Mouse (Mus musculus): ENCODE results near the gene Islr. TPM values are rescaled to one million over a fixed set of nuclear protein-coding genes. Genes with fewer than 3 reads are reported as not detected.

The Islr gene
- polyA plus RNA-seq, 1 experiment from 2014 or later, result 128 TPM

GRCm38 (mm10) chr9:58225915-58226913 is 22.1 kb upstream of the Islr start:
- H3K4me1 ChIP-seq (ENCODE audit: control insufficient read depth, insufficient read depth, low read length), result no peaks in the 10 kb centered on the region
- H3K36me3 ChIP-seq (ENCODE audit: control insufficient read depth, insufficient read depth, low read length), result peaks cover 22% of the 10 kb centered on the region; the same call in 1 of the 2 replicates
- no peak overlapping the region for H3K9ac ChIP-seq (ENCODE audit: low read length)
- no peaks in the 10 kb centered on the region for H3K27me3 ChIP-seq (ENCODE audit: control insufficient read depth, insufficient read depth, low read length)
- peak overlapping the region; percentile 54; the same call in 1 of the 2 replicates for H3K27ac ChIP-seq (ENCODE audit: low read length)
- H3K4me3 ChIP-seq (replicated peaks; ENCODE audit: low read length), result no peak overlapping the region
- 63% methylated on average over 9 of the region's 9 CpGs for WGBS
- ATAC-seq (ENCODE audit: insufficient read depth, low FRiP score), result 0 out of 2 replicates have a peak, but pooled peaks have one; percentile 14
- H3K9me3 ChIP-seq (replicated peaks; ENCODE audit: control insufficient read depth, low read length), result no peaks in the 10 kb centered on the region
- no peak overlapping the region for H3K4me2 ChIP-seq (ENCODE audit: low read depth, low read length)

- H3K4me2 ChIP-seq (ENCODE audit: low read depth, low read length), result no peak overlapping the region
- WGBS, result 91% methylated on average over 2 of the region's 2 CpGs
- H3K4me1 ChIP-seq (ENCODE audit: control insufficient read depth, insufficient read depth, low read length), result no peaks in the 10 kb centered on the region
- H3K27ac ChIP-seq (ENCODE audit: low read length), result no peak overlapping the region
- H3K4me3 ChIP-seq (replicated peaks; ENCODE audit: low read length), result no peak overlapping the region
- no peaks in the 10 kb centered on the region for H3K9me3 ChIP-seq (replicated peaks; ENCODE audit: control insufficient read depth, low read length)
- H3K9ac ChIP-seq (ENCODE audit: low read length), result no peak overlapping the region
- H3K36me3 ChIP-seq (ENCODE audit: control insufficient read depth, insufficient read depth, low read length), result peaks cover 14% of the 10 kb centered on the region; the same call in 1 of the 2 replicates
- no peak for ATAC-seq (ENCODE audit: insufficient read depth, low FRiP score)
- no peaks in the 10 kb centered on the region for H3K27me3 ChIP-seq (ENCODE audit: control insufficient read depth, insufficient read depth, low read length)
These were observed 20.2 kb upstream of the Islr start for GRCm38 (mm10) chr9:58224356-58224755.

GRCm38 (mm10) chr9:58220218-58220903 is 16.3 kb upstream of the Islr start:
- H3K27ac ChIP-seq (ENCODE audit: low read length), result no peak overlapping the region
- 0 out of 2 replicates have a peak, but pooled peaks cover 5% of the 10 kb centered on the region for H3K36me3 ChIP-seq (ENCODE audit: control insufficient read depth, insufficient read depth, low read length)
- 67% methylated on average over 24 of the region's 24 CpGs for WGBS
- 0 out of 2 replicates have a peak, but pooled peaks have one; percentile 30 for ATAC-seq (ENCODE audit: insufficient read depth, low FRiP score)
- H3K4me2 ChIP-seq (ENCODE audit: low read depth, low read length), result no peak overlapping the region
- H3K9ac ChIP-seq (ENCODE audit: low read length), result no peak overlapping the region
- H3K9me3 ChIP-seq (replicated peaks; ENCODE audit: control insufficient read depth, low read length), result no peaks in the 10 kb centered on the region
- H3K4me3 ChIP-seq (replicated peaks; ENCODE audit: low read length), result no peak overlapping the region
- no peaks in the 10 kb centered on the region for H3K4me1 ChIP-seq (ENCODE audit: control insufficient read depth, insufficient read depth, low read length)
- no peaks in the 10 kb centered on the region for H3K27me3 ChIP-seq (ENCODE audit: control insufficient read depth, insufficient read depth, low read length)

- Histone ChIP-seq H3K27ac (ENCODE audit: low read length) (no peak overlapping the region), H3K4me1 (ENCODE audit: control insufficient read depth, insufficient read depth, low read length) (peaks cover 9% of the 10 kb centered on the region), H3K9me3 (replicated peaks; ENCODE audit: control insufficient read depth, low read length) (no peaks in the 10 kb centered on the region), H3K4me3 (replicated peaks; ENCODE audit: low read length) (no peak overlapping the region), H3K27me3 (ENCODE audit: control insufficient read depth, insufficient read depth, low read length) (no peaks in the 10 kb centered on the region), H3K36me3 (ENCODE audit: control insufficient read depth, insufficient read depth, low read length) (0 out of 2 replicates have a peak, but pooled peaks cover 5% of the 10 kb centered on the region), H3K4me2 (ENCODE audit: low read depth, low read length) (no peak overlapping the region), H3K9ac (ENCODE audit: low read length) (no peak overlapping the region)
- ATAC-seq (ENCODE audit: insufficient read depth, low FRiP score), result no peak
- whole genome bisulfite sequencing, result 90% methylated on average over 3 of the region's 3 CpGs
These were observed 14.4 kb upstream of the Islr start for GRCm38 (mm10) chr9:58218539-58218938.

- Histone ChIP-seq H3K4me3 (replicated peaks; ENCODE audit: low read length) (no peak overlapping the region), H3K9ac (ENCODE audit: low read length) (no peak overlapping the region), H3K36me3 (ENCODE audit: control insufficient read depth, insufficient read depth, low read length) (no peaks in the 10 kb centered on the region), H3K4me2 (ENCODE audit: low read depth, low read length) (no peak overlapping the region), H3K4me1 (ENCODE audit: control insufficient read depth, insufficient read depth, low read length) (peaks cover 12% of the 10 kb centered on the region), H3K9me3 (replicated peaks; ENCODE audit: control insufficient read depth, low read length) (no peaks in the 10 kb centered on the region), H3K27me3 (ENCODE audit: control insufficient read depth, insufficient read depth, low read length) (no peaks in the 10 kb centered on the region), H3K27ac (ENCODE audit: low read length) (no peak overlapping the region)
- WGBS, result 55% methylated on average over 6 of the region's 6 CpGs
- no peak for ATAC-seq (ENCODE audit: insufficient read depth, low FRiP score)
These were observed 12.3 kb upstream of the Islr start for GRCm38 (mm10) chr9:58216402-58216801.

GRCm38 (mm10) chr9:58214519-58215180 is 10.5 kb upstream of the Islr start:
- no peak overlapping the region for H3K4me3 ChIP-seq (replicated peaks; ENCODE audit: low read length)
- H3K4me2 ChIP-seq (ENCODE audit: low read depth, low read length), result no peak overlapping the region
- H3K27ac ChIP-seq (ENCODE audit: low read length), result no peak overlapping the region
- peaks cover 12% of the 10 kb centered on the region for H3K4me1 ChIP-seq (ENCODE audit: control insufficient read depth, insufficient read depth, low read length)
- no peaks in the 10 kb centered on the region for H3K36me3 ChIP-seq (ENCODE audit: control insufficient read depth, insufficient read depth, low read length)
- H3K9me3 ChIP-seq (replicated peaks; ENCODE audit: control insufficient read depth, low read length), result no peaks in the 10 kb centered on the region
- WGBS, result 37% methylated on average over 8 of the region's 8 CpGs
- H3K27me3 ChIP-seq (ENCODE audit: control insufficient read depth, insufficient read depth, low read length), result no peaks in the 10 kb centered on the region
- ATAC-seq (ENCODE audit: insufficient read depth, low FRiP score), result no peak
- no peak overlapping the region for H3K9ac ChIP-seq (ENCODE audit: low read length)

GRCm38 (mm10) chr9:58213865-58214264 is 9.8 kb upstream of the Islr start:
- Histone ChIP-seq H3K27ac (ENCODE audit: low read length) (no peak overlapping the region), H3K36me3 (ENCODE audit: control insufficient read depth, insufficient read depth, low read length) (no peaks in the 10 kb centered on the region), H3K9ac (ENCODE audit: low read length) (no peak overlapping the region), H3K4me2 (ENCODE audit: low read depth, low read length) (no peak overlapping the region), H3K27me3 (ENCODE audit: control insufficient read depth, insufficient read depth, low read length) (no peaks in the 10 kb centered on the region), H3K9me3 (replicated peaks; ENCODE audit: control insufficient read depth, low read length) (no peaks in the 10 kb centered on the region), H3K4me1 (ENCODE audit: control insufficient read depth, insufficient read depth, low read length) (peaks cover 12% of the 10 kb centered on the region), H3K4me3 (replicated peaks; ENCODE audit: low read length) (no peak overlapping the region)
- WGBS, result 8% methylated on average over 5 of the region's 5 CpGs
- 0 out of 2 replicates have a peak, but pooled peaks have one; percentile 52 for ATAC-seq (ENCODE audit: insufficient read depth, low FRiP score)

- no peaks in the 10 kb centered on the region for H3K9me3 ChIP-seq (replicated peaks; ENCODE audit: control insufficient read depth, low read length)
- no peaks in the 10 kb centered on the region for H3K27me3 ChIP-seq (ENCODE audit: control insufficient read depth, insufficient read depth, low read length)
- no peak overlapping the region for H3K9ac ChIP-seq (ENCODE audit: low read length)
- H3K4me1 ChIP-seq (ENCODE audit: control insufficient read depth, insufficient read depth, low read length), result peaks cover 12% of the 10 kb centered on the region
- ATAC-seq (ENCODE audit: insufficient read depth, low FRiP score), result no peak
- no peaks in the 10 kb centered on the region for H3K36me3 ChIP-seq (ENCODE audit: control insufficient read depth, insufficient read depth, low read length)
- H3K27ac ChIP-seq (ENCODE audit: low read length), result no peak overlapping the region
- H3K4me3 ChIP-seq (replicated peaks; ENCODE audit: low read length), result no peak overlapping the region
- H3K4me2 ChIP-seq (ENCODE audit: low read depth, low read length), result no peak overlapping the region
- WGBS, result 54% methylated on average over 5 of the region's 5 CpGs
These were observed 9.3 kb upstream of the Islr start for GRCm38 (mm10) chr9:58213377-58213776.
